Mouse (Mus musculus) liver, embryonic 14.5 days (tissue): ENCODE measurements around the gene Rreb1.

Experiments
- CTCF ChIP-seq: IDR thresholded peaks from 2 replicates; pipeline ENCODE4 v1.5.1; 2016; ENCODE audit warnings: antibody characterized with exemption, low read depth, control low read depth
- EP300 ChIP-seq: IDR thresholded peaks from 2 replicates; pipeline ENCODE4 v1.6.1; 2016; ENCODE audit warnings: antibody characterized with exemption, low read depth

- TF ChIP-seq CTCF (no peak), EP300 (no peak)
Measured at GRCm38 (mm10) chr13:37740111-37740510, 38.1 kb upstream of the Rreb1 start.
